Mouse (Mus musculus) bone marrow macrophage, adult 2 months (primary cell): ENCODE data around the gene Tex46. TPM values are rescaled to one million over a fixed set of nuclear protein-coding genes. Genes with fewer than 3 reads are reported as not detected.

ENCODE experiments used
- H3K27ac ChIP-seq: 2 replicates; pipeline ENCODE4 v1.5.1; 2012; ENCODE audit warnings: low read depth, low read length; ENCODE audit not compliant: insufficient read depth
- H3K4me1 ChIP-seq: 2 replicates; pipeline ENCODE4 v1.6.1; 2012; ENCODE audit warnings: low read length; ENCODE audit not compliant: control insufficient read depth, insufficient read depth
- H3K4me3 ChIP-seq: 2 replicates; pipeline ENCODE4 v1.5.1; 2012; ENCODE audit warnings: mild to moderate bottlenecking, low read length, moderate library complexity; ENCODE audit not compliant: insufficient read depth
- CTCF ChIP-seq: IDR thresholded peaks from 2 replicates; pipeline ENCODE4 v1.5.1; 2012; ENCODE audit warnings: low read depth, mild to moderate bottlenecking, low read length, moderate library complexity
- POLR2A ChIP-seq: IDR thresholded peaks from 2 replicates; pipeline ENCODE4 v1.6.1; 2012; ENCODE audit warnings: mild to moderate bottlenecking, low read depth, low read length, borderline replicate concordance
- polyA plus RNA-seq: library from polyadenylated mRNA; stranded (reverse); fragments of >200 nt; gene quantifications from 2 replicates; pipeline ENCODE4 v1.2.4, GENCODE M21; 2012; ENCODE audit not compliant: missing spikeins, insufficient read depth, insufficient read length

Tex46 gene
- not detected in 2 replicates for polyA plus RNA-seq

GRCm38 (mm10) chr4:136610387-136610856, at the start of gene Tex46:
TSS of gene Tex46 (plus strand) at chr4:136610437.
- H3K4me1 ChIP-seq = no peaks in the 10 kb centered on the region
- H3K27ac ChIP-seq = no peak within 1 kb of the TSS
- no peak within 1 kb of the TSS for H3K4me3 ChIP-seq
- no peak for TF ChIP-seq POLR2A
- TF ChIP-seq CTCF = no peak

- no peak overlapping the region for H3K27ac ChIP-seq
- no peak overlapping the region for H3K4me3 ChIP-seq
- no peaks in the 10 kb centered on the region for H3K4me1 ChIP-seq
- no peak for TF ChIP-seq CTCF
- TF ChIP-seq POLR2A = no peak
Measured at GRCm38 (mm10) chr4:136562755-136563154, 47.5 kb upstream of the Tex46 start.

- Histone ChIP-seq H3K4me3 (no peak overlapping the region), H3K4me1 (peaks cover 4% of the 10 kb centered on the region; the same call in 1 of the 2 replicates), H3K27ac (no peak overlapping the region)
- TF ChIP-seq POLR2A (no peak), CTCF (no peak)
Measured at GRCm38 (mm10) chr4:136568629-136569028, 41.6 kb upstream of the Tex46 start.

- Histone ChIP-seq H3K27ac (no peak overlapping the region), H3K4me3 (no peak overlapping the region), H3K4me1 (peaks cover 4% of the 10 kb centered on the region; the same call in 1 of the 2 replicates)
- TF ChIP-seq POLR2A = no peak
Measured at GRCm38 (mm10) chr4:136569998-136570397, 40.2 kb upstream of the Tex46 start.

GRCm38 (mm10) chr4:136581885-136582284, 28.4 kb upstream of the Tex46 start:
- H3K27ac ChIP-seq = no peak overlapping the region
- TF ChIP-seq POLR2A = no peak
- no peak for TF ChIP-seq CTCF
- H3K4me3 ChIP-seq = no peak overlapping the region
- peaks cover 11% of the 10 kb centered on the region for H3K4me1 ChIP-seq

- TF ChIP-seq CTCF = no peak
- TF ChIP-seq POLR2A = no peak
- Histone ChIP-seq H3K4me3 (no peak overlapping the region), H3K4me1 (peaks cover 17% of the 10 kb centered on the region), H3K27ac (no peak overlapping the region)
Measured at GRCm38 (mm10) chr4:136587221-136587827, 22.9 kb upstream of the Tex46 start.

- no peak for TF ChIP-seq POLR2A
- TF ChIP-seq CTCF = no peak
- no peak overlapping the region for H3K27ac ChIP-seq
- H3K4me1 ChIP-seq = peaks cover 13% of the 10 kb centered on the region
- H3K4me3 ChIP-seq = no peak overlapping the region
Measured at GRCm38 (mm10) chr4:136588003-136588402, 22.2 kb upstream of the Tex46 start.

- Histone ChIP-seq H3K4me3 (no peak overlapping the region), H3K27ac (no peak overlapping the region), H3K4me1 (peaks cover 13% of the 10 kb centered on the region)
- no peak for TF ChIP-seq POLR2A
- no peak for TF ChIP-seq CTCF
Measured at GRCm38 (mm10) chr4:136592111-136592510, 18.1 kb upstream of the Tex46 start.

GRCm38 (mm10) chr4:136594006-136594405, 16.2 kb upstream of the Tex46 start:
- TF ChIP-seq CTCF (no peak), POLR2A (no peak)
- no peak overlapping the region for H3K4me3 ChIP-seq
- no peak overlapping the region for H3K27ac ChIP-seq

GRCm38 (mm10) chr4:136595221-136595620, 15.0 kb upstream of the Tex46 start:
- no peak overlapping the region for H3K27ac ChIP-seq

More at GRCm38 (mm10) chr4:136594006-136594405, 16.2 kb upstream of the Tex46 start:
- peaks cover 13% of the 10 kb centered on the region for H3K4me1 ChIP-seq

More at GRCm38 (mm10) chr4:136595221-136595620, 15.0 kb upstream of the Tex46 start:
- Histone ChIP-seq H3K4me3 (no peak overlapping the region), H3K4me1 (peaks cover 13% of the 10 kb centered on the region)
- TF ChIP-seq CTCF (no peak), POLR2A (no peak)
